Mouse (Mus musculus) liver, embryonic 14 days (tissue): ENCODE results near the gene Jade1. TPM values are rescaled to one million over a fixed set of nuclear protein-coding genes. Genes with fewer than 3 reads are reported as not detected.

Source experiments
- polyA plus RNA-seq: library from polyadenylated mRNA; depleted of rRNA; stranded (reverse); fragments of >200 nt; gene quantifications from 2 replicates; pipeline ENCODE4 v1.2.3, GENCODE M21; 2012; rRNA removed

Jade1 gene
- 4.2 and 4.7 TPM in 2 replicates for polyA plus RNA-seq

GRCm38 (mm10) chr3:41555491-41556381 is at the start of gene Jade1:
TSS of gene Jade1 (plus strand) at chr3:41555731.

Other genes with a start within 250 kb of the Jade1 start
- 3.3 and 3.5 TPM in 2 replicates for gene Sclt1, start 186.8 kb downstream of the Jade1 start, polyA plus RNA-seq
- gene D3Ertd751e, start 186.9 kb downstream of the Jade1 start, polyA plus RNA-seq = 2.6 and 2.9 TPM in 2 replicates